Mouse (Mus musculus): ENCODE results near the gene Cd59b. TPM values are rescaled to one million over a fixed set of nuclear protein-coding genes. Genes with fewer than 3 reads are reported as not detected.

The Cd59b gene
- total RNA-seq (2015) = 1.1 and 2.2 TPM in 2 replicates
- 0.62 and 4.1 TPM in 2 replicates for total RNA-seq (2017)

GRCm38 (mm10) chr2:104069704-104070185 is at the start of gene Cd59b:
Cd59b (plus strand) TSS chr2:104069849.
- ATAC-seq (replicated peaks; ENCODE audit: poor library complexity) = peak; percentile 96

GRCm38 (mm10) chr2:104023096-104023495 is 46.6 kb upstream of the Cd59b start:
- no peak for ATAC-seq (replicated peaks; ENCODE audit: poor library complexity)

GRCm38 (mm10) chr2:104024656-104025055 is 45.0 kb upstream of the Cd59b start:
- ATAC-seq (replicated peaks; ENCODE audit: poor library complexity) = no peak

GRCm38 (mm10) chr2:104027458-104028138 is 42.1 kb upstream of the Cd59b start, which contains the start of gene Fbxo3:
Fbxo3 (plus strand) TSS chr2:104027721.
- ATAC-seq (replicated peaks; ENCODE audit: poor library complexity) = peak; percentile 73

GRCm38 (mm10) chr2:104028139-104028723 is 41.4 kb upstream of the Cd59b start, which contains the start of gene 4931422A03Rik:
4931422A03Rik (minus strand) TSS chr2:104028361.
- ATAC-seq (replicated peaks; ENCODE audit: poor library complexity) = peak; percentile 32

GRCm38 (mm10) chr2:104029074-104029473 is 40.6 kb upstream of the Cd59b start:
- peak; percentile 66 for ATAC-seq (replicated peaks; ENCODE audit: poor library complexity)

GRCm38 (mm10) chr2:104030381-104030780 is 39.3 kb upstream of the Cd59b start:
- no peak for ATAC-seq (replicated peaks; ENCODE audit: poor library complexity)

- no peak for ATAC-seq (replicated peaks; ENCODE audit: poor library complexity)
Observed at GRCm38 (mm10) chr2:104032056-104032455, 37.6 kb upstream of the Cd59b start.

- ATAC-seq (replicated peaks; ENCODE audit: poor library complexity) = peak; percentile 97
Observed at GRCm38 (mm10) chr2:104034832-104035472, 34.7 kb upstream of the Cd59b start.

GRCm38 (mm10) chr2:104035595-104035994 is 34.1 kb upstream of the Cd59b start:
- no peak for ATAC-seq (replicated peaks; ENCODE audit: poor library complexity)

GRCm38 (mm10) chr2:104036316-104036715 is 33.3 kb upstream of the Cd59b start:
- no peak for ATAC-seq (replicated peaks; ENCODE audit: poor library complexity)

- no peak for ATAC-seq (replicated peaks; ENCODE audit: poor library complexity)
Observed at GRCm38 (mm10) chr2:104038236-104038635, 31.4 kb upstream of the Cd59b start.

GRCm38 (mm10) chr2:104041632-104042031 is 28.0 kb upstream of the Cd59b start:
- peak; percentile 47 for ATAC-seq (replicated peaks; ENCODE audit: poor library complexity)

GRCm38 (mm10) chr2:104042766-104043165 is 26.9 kb upstream of the Cd59b start:
- ATAC-seq (replicated peaks; ENCODE audit: poor library complexity) = no peak

- no peak for ATAC-seq (replicated peaks; ENCODE audit: poor library complexity)
Observed at GRCm38 (mm10) chr2:104043624-104044478, 25.8 kb upstream of the Cd59b start.

GRCm38 (mm10) chr2:104044479-104045080 is 25.1 kb upstream of the Cd59b start:
- ATAC-seq (replicated peaks; ENCODE audit: poor library complexity) = peak; percentile 26; the same call in 1 of the 2 replicates

GRCm38 (mm10) chr2:104058381-104058780 is 11.3 kb upstream of the Cd59b start:
- no peak for ATAC-seq (replicated peaks; ENCODE audit: poor library complexity)

- ATAC-seq (replicated peaks; ENCODE audit: poor library complexity) = no peak
Observed at GRCm38 (mm10) chr2:104058954-104059353, 10.7 kb upstream of the Cd59b start.

GRCm38 (mm10) chr2:104059786-104060185 is 9.9 kb upstream of the Cd59b start:
- ATAC-seq (replicated peaks; ENCODE audit: poor library complexity) = no peak

GRCm38 (mm10) chr2:104060996-104061395 is 8.7 kb upstream of the Cd59b start:
- no peak for ATAC-seq (replicated peaks; ENCODE audit: poor library complexity)

All from megakaryocyte progenitor cell, adult 5-6 weeks (primary cell).